Mouse (Mus musculus) B cell, adult 2 months (primary cell): ENCODE results near the gene Zbtb40.
A peak's percentile ranks its signal among the peaks of the same experiment; 100 is the strongest.

Experiments
- DNase-seq, 2 experiments: peaks; one replicate each; pipeline ENCODE4 v3.0.0; 2022

The Zbtb40 gene

GRCm38 (mm10) chr4:137048550-137049032 is at the start of gene Zbtb40:
Zbtb40 (minus strand) TSS chr4:137048801.
- peak; percentile 92 to 93 for DNase-seq

GRCm38 (mm10) chr4:137097984-137098327 is 49.4 kb upstream of the Zbtb40 start:
- DNase-seq, result no peak

GRCm38 (mm10) chr4:137097246-137097983 is 48.8 kb upstream of the Zbtb40 start:
- no peak for DNase-seq

- DNase-seq, result no peak
Observed at GRCm38 (mm10) chr4:137096353-137096752, 47.8 kb upstream of the Zbtb40 start.

- DNase-seq, result no peak
Observed at GRCm38 (mm10) chr4:137085083-137085810, 36.6 kb upstream of the Zbtb40 start.

- no peak for DNase-seq
Observed at GRCm38 (mm10) chr4:137082866-137083265, 34.3 kb upstream of the Zbtb40 start.

GRCm38 (mm10) chr4:137081401-137081800 is 32.8 kb upstream of the Zbtb40 start:
- no peak for DNase-seq

GRCm38 (mm10) chr4:137077216-137077615 is 28.6 kb upstream of the Zbtb40 start:
- no peak for DNase-seq

- DNase-seq, result no peak
Observed at GRCm38 (mm10) chr4:137071204-137071603, 22.6 kb upstream of the Zbtb40 start.

GRCm38 (mm10) chr4:137068491-137068890 is 19.9 kb upstream of the Zbtb40 start:
- peak; percentile 19 to 41 for DNase-seq

- DNase-seq, result no peak
Observed at GRCm38 (mm10) chr4:137065846-137066245, 17.2 kb upstream of the Zbtb40 start.

GRCm38 (mm10) chr4:137054932-137055331 is 6.3 kb upstream of the Zbtb40 start:
- DNase-seq, result no peak

- DNase-seq, result no peak
Observed at GRCm38 (mm10) chr4:137053810-137054209, 5.2 kb upstream of the Zbtb40 start.

- peak; percentile 13 to 14 for DNase-seq
Observed at GRCm38 (mm10) chr4:137047840-137048549, 606 bp downstream of the Zbtb40 start.

- no peak for DNase-seq
Observed at GRCm38 (mm10) chr4:137046110-137046509, 2.5 kb downstream of the Zbtb40 start.

- no peak for DNase-seq
Observed at GRCm38 (mm10) chr4:137044516-137044915, 4.1 kb downstream of the Zbtb40 start.

- no peak for DNase-seq
Observed at GRCm38 (mm10) chr4:137043799-137044198, 4.8 kb downstream of the Zbtb40 start.

GRCm38 (mm10) chr4:137042039-137042438 is 6.6 kb downstream of the Zbtb40 start:
- no peak for DNase-seq

GRCm38 (mm10) chr4:137041161-137041621 is 7.4 kb downstream of the Zbtb40 start:
- no peak for DNase-seq

- DNase-seq, result no peak
Observed at GRCm38 (mm10) chr4:137039441-137039840, 9.2 kb downstream of the Zbtb40 start.

GRCm38 (mm10) chr4:137038501-137038900 is 10.1 kb downstream of the Zbtb40 start:
- no peak for DNase-seq

- no peak for DNase-seq
Observed at GRCm38 (mm10) chr4:137038096-137038495, 10.5 kb downstream of the Zbtb40 start.

- DNase-seq, result no peak
Observed at GRCm38 (mm10) chr4:137033115-137033887, 15.3 kb downstream of the Zbtb40 start.
